Mouse (Mus musculus): Measurements from ENCODE around the gene Dus2.

DNA sequence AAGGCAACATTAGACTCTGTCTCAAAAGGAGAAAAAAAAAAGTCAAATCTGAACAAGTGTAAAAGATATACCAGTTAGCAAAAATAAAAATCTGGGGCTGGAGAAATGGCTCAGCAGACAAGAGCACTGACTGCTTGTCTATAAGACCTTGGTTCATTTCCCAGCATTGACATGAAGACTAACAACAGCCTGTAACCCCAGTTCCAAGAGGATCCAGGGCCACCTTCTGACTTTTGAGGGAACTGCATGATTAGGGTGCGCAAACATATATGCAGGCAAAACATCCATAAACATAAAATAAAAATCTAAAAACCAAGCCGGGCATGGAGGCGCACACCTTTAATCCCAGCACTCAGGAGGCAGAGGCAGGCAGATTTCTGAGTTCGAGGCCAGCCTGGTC, 15.3 kb downstream of the Dus2 start:
- TF ChIP-seq CHD2 (IDR thresholded peaks at IDR 0.05; ENCODE audit: low read depth, low read length) (no peak), HCFC1 (IDR thresholded peaks at IDR 0.05; ENCODE audit: borderline replicate concordance, insufficient read depth, low read length) (no peak), MAFK (IDR thresholded peaks at IDR 0.05; ENCODE audit: insufficient read depth, low read depth, low read length) (no peak)
